Mouse (Mus musculus) CH12.LX (cell line): Measurements from ENCODE around the gene Lrig1. TPM values are rescaled to one million over a fixed set of nuclear protein-coding genes. Genes with fewer than 3 reads are reported as not detected.

Source experiments
- DNase-seq: peaks from one replicate; pipeline ENCODE4 v3.0.0-alpha.2; 2013; ENCODE audit errors: extremely low read depth
- H3K27ac ChIP-seq: 2 replicates; pipeline ENCODE4 v1.5.1; 2012; ENCODE audit warnings: low read depth, mild to moderate bottlenecking, control low read depth, moderate library complexity; ENCODE audit not compliant: insufficient read depth
- H3K27me3 ChIP-seq: replicated peaks from 2 replicates; pipeline ENCODE3; 2012; ENCODE audit warnings: inconsistent platforms
- H3K36me3 ChIP-seq, 2 experiments: replicated peaks in 1 of 2; 2 replicates each; pipeline versions ENCODE3 to v1.6.1; 2012; ENCODE audit warnings: inconsistent platforms in 1 of 2, low read length in 1 of 2, mild to moderate bottlenecking in 1 of 2, mixed read lengths in 1 of 2, moderate library complexity in 1 of 2; ENCODE audit not compliant: control insufficient read depth in 1 of 2, insufficient read depth in 1 of 2
- H3K4me1 ChIP-seq, 2 experiments: 2 replicates each; pipeline ENCODE4 v1.6.1; 2012; ENCODE audit warnings: inconsistent platforms in 1 of 2, moderate library complexity in 1 of 2; ENCODE audit not compliant: insufficient read depth in 2 of 2, control insufficient read depth in 1 of 2
- H3K4me2 ChIP-seq: 2 replicates; pipeline ENCODE4 v1.6.1; 2012; ENCODE audit warnings: low read depth, mild to moderate bottlenecking, control low read depth; ENCODE audit not compliant: poor library complexity, insufficient read depth, severe bottlenecking
- H3K4me3 ChIP-seq, 3 experiments: fragments of 150-350 bp in 1 of 3; sonication (generic) in 1 of 3; replicated peaks in 1 of 3; 2 replicates each; pipeline versions ENCODE3 to v1.5.1; 2011 to 2012; ENCODE audit warnings: low read depth in 2 of 3, low read length in 2 of 3, mild to moderate bottlenecking in 2 of 3, moderate library complexity in 2 of 3, control low read depth in 1 of 3, improper control_type of control experiment in 1 of 3, inconsistent platforms in 1 of 3, mixed read lengths in 1 of 3; ENCODE audit not compliant: poor library complexity in 1 of 3
- H3K79me2 ChIP-seq: replicated peaks from 2 replicates; pipeline ENCODE4 v1.6.1; 2012; ENCODE audit warnings: mild to moderate bottlenecking, moderate library complexity; ENCODE audit not compliant: control insufficient read depth, poor library complexity, insufficient read depth, severe bottlenecking; ENCODE audit errors: extremely low read depth
- H3K9ac ChIP-seq: 2 replicates; pipeline ENCODE4 v1.6.1; 2012; ENCODE audit warnings: low read depth, mild to moderate bottlenecking, control low read depth, moderate library complexity; ENCODE audit not compliant: insufficient read depth
- H3K9me3 ChIP-seq: replicated peaks from 2 replicates; pipeline ENCODE3; 2012; ENCODE audit warnings: low read length, inconsistent platforms, mixed read lengths
- BHLHE40 ChIP-seq: IDR thresholded peaks from 2 replicates; pipeline ENCODE4 v1.6.1; 2011; ENCODE audit warnings: mild to moderate bottlenecking, low read depth, low read length, improper control_type of control experiment
- CHD1 ChIP-seq: IDR thresholded peaks from 2 replicates; pipeline ENCODE4 v1.6.1; 2012; ENCODE audit warnings: low read depth, low read length, improper control_type of control experiment, inconsistent platforms
- CTCF ChIP-seq, 2 experiments: IDR thresholded peaks in 1 of 2; conservative IDR thresholded peaks in 1 of 2; 2 replicates each; pipeline ENCODE4 v1.5.1; 2011 to 2012; ENCODE audit warnings: low read depth in 2 of 2, low read length in 2 of 2, improper control_type of control experiment in 1 of 2, inconsistent platforms in 1 of 2, mild to moderate bottlenecking in 1 of 2, moderate library complexity in 1 of 2
- ELF1 ChIP-seq: IDR thresholded peaks from 2 replicates; pipeline ENCODE4 v1.6.1; 2014; ENCODE audit warnings: low read depth, mild to moderate bottlenecking, inconsistent platforms, low read length, improper control_type of control experiment
- EP300 ChIP-seq: IDR thresholded peaks from 2 replicates; pipeline ENCODE4 v1.6.1; 2011; ENCODE audit warnings: low read length, improper control_type of control experiment
- IRF4 ChIP-seq: IDR thresholded peaks from 2 replicates; pipeline ENCODE4 v1.6.1; 2014; ENCODE audit warnings: low read depth, mild to moderate bottlenecking, inconsistent platforms, low read length, improper control_type of control experiment
- JUND ChIP-seq: conservative IDR thresholded peaks from 2 replicates; pipeline ENCODE4 v1.6.1; 2011; ENCODE audit warnings: low read depth, low read length, improper control_type of control experiment
- KAT2A ChIP-seq: IDR thresholded peaks from 2 replicates; pipeline ENCODE4 v1.6.1; 2012; ENCODE audit warnings: low read length, improper control_type of control experiment, inconsistent platforms; ENCODE audit not compliant: insufficient replicate concordance
- MAFK ChIP-seq: IDR thresholded peaks from 2 replicates; pipeline ENCODE4 v1.6.1; 2011; ENCODE audit warnings: low read length, improper control_type of control experiment; ENCODE audit not compliant: insufficient replicate concordance
- MAX ChIP-seq: IDR thresholded peaks from 2 replicates; pipeline ENCODE4 v1.6.1; 2011; ENCODE audit warnings: low read length, improper control_type of control experiment
- MYC ChIP-seq: IDR thresholded peaks from 2 replicates; pipeline ENCODE4 v1.6.1; 2011; ENCODE audit warnings: low read depth, mild to moderate bottlenecking, improper control_type of control experiment, low read length
- NRF1 ChIP-seq: IDR thresholded peaks from 2 replicates; pipeline ENCODE4 v1.6.1; 2014; ENCODE audit warnings: low read depth, mild to moderate bottlenecking, inconsistent platforms, low read length, improper control_type of control experiment, moderate library complexity
- RAD21 ChIP-seq: IDR thresholded peaks from 2 replicates; pipeline ENCODE4 v1.6.1; 2011; ENCODE audit warnings: low read depth, mild to moderate bottlenecking, low read length, improper control_type of control experiment, moderate library complexity
- RCOR1 ChIP-seq: conservative IDR thresholded peaks from 2 replicates; pipeline ENCODE4 v1.6.1; 2012; ENCODE audit warnings: low read depth, mild to moderate bottlenecking, inconsistent platforms, low read length, improper control_type of control experiment
- SIN3A ChIP-seq: IDR thresholded peaks from 2 replicates; pipeline ENCODE4 v1.6.1; 2012; ENCODE audit warnings: low read length, improper control_type of control experiment, inconsistent platforms
- SMC3 ChIP-seq: IDR thresholded peaks from 2 replicates; pipeline ENCODE4 v1.6.1; 2011; ENCODE audit warnings: low read depth, low read length, improper control_type of control experiment
- TBP ChIP-seq: conservative IDR thresholded peaks from 2 replicates; pipeline ENCODE4 v1.6.1; 2011; ENCODE audit warnings: low read depth, low read length, improper control_type of control experiment
- USF1 ChIP-seq: IDR thresholded peaks from 2 replicates; pipeline ENCODE4 v1.6.1; 2014; ENCODE audit warnings: low read depth, mild to moderate bottlenecking, inconsistent platforms, low read length, improper control_type of control experiment
- USF2 ChIP-seq: conservative IDR thresholded peaks from 2 replicates; pipeline ENCODE4 v1.6.1; 2011; ENCODE audit warnings: low read depth, low read length, improper control_type of control experiment
- ZC3H11A ChIP-seq: IDR thresholded peaks from 2 replicates; pipeline ENCODE4 v1.6.1; 2012; ENCODE audit warnings: low read depth, mild to moderate bottlenecking, inconsistent platforms, low read length, improper control_type of control experiment
- ZKSCAN1 ChIP-seq: IDR thresholded peaks from 2 replicates; pipeline ENCODE4 v1.6.1; 2012; ENCODE audit warnings: low read depth, inconsistent platforms, low read length, improper control_type of control experiment, borderline replicate concordance
- ZMIZ1 ChIP-seq: IDR thresholded peaks from 2 replicates; pipeline ENCODE4 v1.6.1; 2012; ENCODE audit warnings: low read depth, mild to moderate bottlenecking, inconsistent platforms, low read length, improper control_type of control experiment
- dilution Hi-C: fragments of 300-500 bp; cut with MboI; formaldehyde crosslinking; loops from 2 replicates; pipeline ENCODE4 v1.14.3; 2020; ENCODE audit warnings: low sequenced_read_pairs; ENCODE audit not compliant: extremely low pct_unique_long_range_greater_than_20kb, extremely low pct_ligation_motif_present
- in situ Hi-C: fragments of 300-500 bp; cut with MboI; formaldehyde crosslinking; loops from 3 replicates; pipeline ENCODE4 v1.14.3; 2019; ENCODE audit warnings: low sequenced_read_pairs, low pct_ligation_motif_present, low pct_unique_long_range_greater_than_20kb, mixed read lengths
- polyA plus RNA-seq: library from polyadenylated mRNA; unstranded; fragments of >175 nt; gene quantifications from 2 replicates; pipeline ENCODE4 v1.2.1, GENCODE M21; 2012; ENCODE audit warnings: low read depth; ENCODE audit not compliant: insufficient read length
- total RNA-seq, 2 experiments: library from RNA; depleted of rRNA; stranded (reverse); fragments of 300-350 nt in 1 of 2; fragments of >200 nt in 1 of 2; gene quantifications; 2 replicates each; pipeline ENCODE4 v1.2.3; 2012 to 2014

Lrig1 gene
- not detected in 2 replicates for total RNA-seq (2012; rRNA removed)
- total RNA-seq (2014; rRNA removed): 0.14 TPM in 1 of 2 replicates, not detected in the other
- polyA plus RNA-seq: 0.22 and 0.43 TPM in 2 replicates

DNA sequence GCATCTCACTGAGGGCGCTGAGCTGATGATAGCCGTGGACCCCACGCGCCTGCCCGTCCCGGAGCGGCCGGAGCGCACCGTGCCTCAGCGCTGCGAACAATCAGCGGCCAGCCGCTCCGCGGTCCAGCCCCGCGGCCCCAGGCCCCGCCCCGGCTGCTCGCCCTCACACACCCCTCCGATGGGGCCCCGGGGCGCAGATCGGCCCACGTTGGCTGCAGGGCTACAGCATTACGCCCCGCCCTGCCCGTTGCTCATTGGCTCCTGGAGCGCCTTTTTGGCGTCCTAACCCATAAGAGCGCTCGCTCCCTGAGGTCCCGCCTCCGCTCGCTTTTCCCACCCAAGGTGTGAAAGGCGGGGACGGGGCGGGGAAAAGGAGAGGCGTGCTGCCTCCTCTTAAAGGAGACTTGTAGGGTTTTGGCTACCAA lies at the start of gene Lrig1:
Gene Lrig1 (minus strand): TSS at position 92 of the 425 bp plus-strand sequence.
- TF ChIP-seq RCOR1: no peak
- TF ChIP-seq CTCF (conservative IDR thresholded peaks at IDR 0.05 in 1 of 2, IDR thresholded peaks at IDR 0.05 in 1 of 2; ENCODE audit: low read depth in 2 of 2, low read length in 2 of 2): no peak
- TF ChIP-seq MAFK: no peak
- TF ChIP-seq, all 38 proteins: peak for 0
- Histone ChIP-seq H3K9ac (no peak within 1 kb of the TSS), H3K36me3 (no peaks in the 10 kb centered on the region), H3K4me2 (no peak within 1 kb of the TSS), H3K4me1 (no peaks in the 10 kb centered on the region), H3K79me2 (no peaks in the 10 kb centered on the region), H3K4me3 (no peak within 1 kb of the TSS), H3K27me3 (no peaks in the 10 kb centered on the region), H3K27ac (no peak within 1 kb of the TSS), H3K9me3 (peaks cover 7% of the 10 kb centered on the region)
- dilution Hi-C loops (no loop called here), in situ Hi-C loops (no loop called here)
- no peak for DNase-seq

DNA sequence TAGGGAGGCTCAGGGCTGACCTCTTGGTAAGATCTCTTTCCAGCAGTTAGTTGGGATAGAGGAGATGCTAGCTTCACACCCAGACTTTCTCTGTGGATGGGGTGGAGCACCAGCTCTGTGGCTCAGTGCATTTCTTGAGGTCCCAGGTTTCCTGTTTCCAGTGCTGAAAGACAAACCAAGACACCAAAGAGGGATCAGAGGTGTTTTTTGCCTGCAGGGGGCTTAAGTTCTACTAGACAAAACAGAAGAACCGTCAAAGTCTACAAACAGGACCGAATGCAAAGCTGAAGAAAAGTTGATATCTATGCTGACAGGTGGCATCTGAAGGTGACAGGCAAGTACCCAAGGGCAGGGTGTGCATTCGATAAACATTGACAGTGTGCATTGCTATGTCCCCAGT lies 49.7 kb upstream of the Lrig1 start:
- no peak for DNase-seq
- no peak overlapping the region for H3K9ac ChIP-seq
- no peaks in the 10 kb centered on the region for H3K9me3 ChIP-seq
- TF ChIP-seq IRF4 (no peak), MAX (no peak), ZMIZ1 (no peak), SMC3 (no peak), USF1 (no peak), ZKSCAN1 (no peak), CHD1 (no peak), BHLHE40 (no peak), NRF1 (no peak), SIN3A (no peak)
- dilution Hi-C loops: no loop called here
- H3K4me1 ChIP-seq: no peaks in the 10 kb centered on the region
- no peak overlapping the region for H3K27ac ChIP-seq
- H3K36me3 ChIP-seq: no peaks in the 10 kb centered on the region
- no peak overlapping the region for H3K4me2 ChIP-seq
- in situ Hi-C loops: no loop called here
- H3K27me3 ChIP-seq: peaks cover 48% of the 10 kb centered on the region
- no peaks in the 10 kb centered on the region for H3K79me2 ChIP-seq
- no peak overlapping the region for H3K4me3 ChIP-seq

DNA sequence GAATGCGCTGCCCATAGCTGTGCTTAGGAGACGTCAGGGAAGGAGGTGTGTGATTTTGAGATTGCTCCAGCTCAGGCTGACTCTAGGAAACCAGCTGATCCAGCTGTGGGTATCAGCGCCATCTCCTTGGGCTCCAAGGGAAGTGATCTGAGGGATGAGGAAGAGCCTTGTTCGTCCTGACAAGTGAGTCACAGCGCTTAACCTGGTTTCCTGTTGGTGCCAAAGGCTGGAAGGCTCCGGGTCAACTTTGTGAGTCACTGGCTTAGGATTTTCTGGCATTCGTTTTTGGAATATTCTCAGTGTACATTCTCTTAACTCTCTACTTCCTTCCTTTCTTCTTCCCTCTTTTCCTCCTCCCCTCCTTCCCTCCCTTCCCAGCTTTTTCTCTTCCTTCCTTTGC lies 48.4 kb upstream of the Lrig1 start:
- H3K79me2 ChIP-seq: no peaks in the 10 kb centered on the region
- no peak overlapping the region for H3K9ac ChIP-seq
- dilution Hi-C loops: no loop called here
- in situ Hi-C loops: no loop called here
- H3K4me3 ChIP-seq: no peak overlapping the region
- no peaks in the 10 kb centered on the region for H3K4me1 ChIP-seq
- peaks cover 38% of the 10 kb centered on the region for H3K27me3 ChIP-seq
- no peaks in the 10 kb centered on the region for H3K9me3 ChIP-seq
- H3K27ac ChIP-seq: no peak overlapping the region
- TF ChIP-seq CTCF (conservative IDR thresholded peaks at IDR 0.05 in 1 of 2, IDR thresholded peaks at IDR 0.05 in 1 of 2; ENCODE audit: low read depth in 2 of 2, low read length in 2 of 2) (no peak), BHLHE40 (no peak), ELF1 (no peak), JUND (no peak), SMC3 (no peak), ZC3H11A (no peak), ZMIZ1 (no peak), KAT2A (no peak), USF1 (no peak), NRF1 (no peak), IRF4 (no peak), MYC (no peak), CHD1 (no peak), RAD21 (no peak), USF2 (no peak), TBP (no peak), MAX (no peak), RCOR1 (no peak), EP300 (no peak), SIN3A (no peak)
- no peak for DNase-seq
- no peaks in the 10 kb centered on the region for H3K36me3 ChIP-seq
- no peak overlapping the region for H3K4me2 ChIP-seq
